Mouse (Mus musculus) kidney, postnatal 10 days (tissue): ENCODE results near the gene Sulf2.

Source experiments
- DNase-seq: peaks from one replicate; pipeline ENCODE4 v3.0.0; 2021; ENCODE audit warnings: mixed read lengths

Sulf2 gene

GRCm38 (mm10) chr2:166115571-166116277, 39.7 kb downstream of the Sulf2 start:
- DNase-seq = peak; percentile 75

GRCm38 (mm10) chr2:166112986-166113385, 42.5 kb downstream of the Sulf2 start:
- no peak for DNase-seq

GRCm38 (mm10) chr2:166111831-166112250, 43.6 kb downstream of the Sulf2 start:
- peak; percentile 61 for DNase-seq

- no peak for DNase-seq
Measured at GRCm38 (mm10) chr2:166111238-166111637, 44.2 kb downstream of the Sulf2 start.

GRCm38 (mm10) chr2:166110764-166111163, 44.7 kb downstream of the Sulf2 start:
- DNase-seq = no peak

GRCm38 (mm10) chr2:166108326-166108725, 47.1 kb downstream of the Sulf2 start:
- DNase-seq = peak; percentile 94

- DNase-seq = no peak
Measured at GRCm38 (mm10) chr2:166107911-166108310, 47.6 kb downstream of the Sulf2 start.

- DNase-seq = no peak
Measured at GRCm38 (mm10) chr2:166106631-166107030, 48.8 kb downstream of the Sulf2 start.

- DNase-seq = no peak
Measured at GRCm38 (mm10) chr2:166105911-166106310, 49.6 kb downstream of the Sulf2 start.

- peak; percentile 56 for DNase-seq
Measured at GRCm38 (mm10) chr2:166102893-166103292, 52.6 kb downstream of the Sulf2 start.

GRCm38 (mm10) chr2:166100309-166101262, 54.9 kb downstream of the Sulf2 start:
- DNase-seq = no peak

- DNase-seq = no peak
Measured at GRCm38 (mm10) chr2:166098292-166098933, 57.0 kb downstream of the Sulf2 start.

- peak; percentile 70 for DNase-seq
Measured at GRCm38 (mm10) chr2:166097443-166098291, 57.8 kb downstream of the Sulf2 start.

- no peak for DNase-seq
Measured at GRCm38 (mm10) chr2:166096834-166097233, 58.6 kb downstream of the Sulf2 start.

- DNase-seq = no peak
Measured at GRCm38 (mm10) chr2:166096300-166096699, 59.2 kb downstream of the Sulf2 start.

GRCm38 (mm10) chr2:166092412-166092811, 63.1 kb downstream of the Sulf2 start:
- no peak for DNase-seq

- no peak for DNase-seq
Measured at GRCm38 (mm10) chr2:166091599-166091998, 63.9 kb downstream of the Sulf2 start.

- peak; percentile 67 for DNase-seq
Measured at GRCm38 (mm10) chr2:166090131-166090581, 65.3 kb downstream of the Sulf2 start.

GRCm38 (mm10) chr2:166088991-166089390, 66.5 kb downstream of the Sulf2 start:
- no peak for DNase-seq

GRCm38 (mm10) chr2:166086457-166087233, 68.8 kb downstream of the Sulf2 start:
- peak; percentile 64 for DNase-seq

GRCm38 (mm10) chr2:166085780-166086179, 69.7 kb downstream of the Sulf2 start:
- DNase-seq = no peak
